Mouse (Mus musculus) cerebellum, adult 2 months (tissue): ENCODE data around the gene Gm48552.

ENCODE experiments used
- CTCF ChIP-seq: fragments of 200-500 bp; IDR thresholded peaks from 2 replicates; pipeline ENCODE4 v1.5.1; 2011; ENCODE audit warnings: low read depth, mild to moderate bottlenecking, control low read depth, low read length, moderate library complexity, borderline replicate concordance; ENCODE audit not compliant: insufficient read depth
- POLR2A ChIP-seq: fragments of 200-500 bp; IDR thresholded peaks from 2 replicates; pipeline ENCODE4 v1.6.1; 2011; ENCODE audit warnings: low read length, control low read depth, borderline replicate concordance; ENCODE audit not compliant: insufficient read depth

- TF ChIP-seq CTCF: no peak
- no peak for TF ChIP-seq POLR2A
Measured at GRCm38 (mm10) chr10:81382039-81382438, 6.8 kb upstream of the Gm48552 start.
